Mouse (Mus musculus): Measurements from ENCODE around the gene Akt3. TPM values are rescaled to one million over a fixed set of nuclear protein-coding genes. Genes with fewer than 3 reads are reported as not detected.

Gene Akt3
- polyA plus RNA-seq, 2 experiments from 2014 or later = 4.2 to 4.8 TPM

GRCm38 (mm10) chr1:177046963-177047362 lies 211.0 kb downstream of the Akt3 start:
- ATAC-seq = no peak

- no peak for ATAC-seq
Observed at GRCm38 (mm10) chr1:177045885-177046284, 212.1 kb downstream of the Akt3 start.

GRCm38 (mm10) chr1:177040058-177040457 lies 217.9 kb downstream of the Akt3 start:
- no peak for ATAC-seq

- ATAC-seq = no peak
Observed at GRCm38 (mm10) chr1:177039093-177039674, 218.8 kb downstream of the Akt3 start.

- ATAC-seq = peak; percentile 14
Observed at GRCm38 (mm10) chr1:177038383-177038782, 219.6 kb downstream of the Akt3 start.

GRCm38 (mm10) chr1:177035460-177035859 lies 222.5 kb downstream of the Akt3 start:
- ATAC-seq = no peak

GRCm38 (mm10) chr1:177032233-177032632 lies 225.8 kb downstream of the Akt3 start:
- ATAC-seq = no peak

GRCm38 (mm10) chr1:177031196-177031595 lies 226.8 kb downstream of the Akt3 start:
- no peak for ATAC-seq

- no peak for ATAC-seq
Observed at GRCm38 (mm10) chr1:177030669-177031068, 227.3 kb downstream of the Akt3 start.

- no peak for ATAC-seq
Observed at GRCm38 (mm10) chr1:177029032-177029431, 229.0 kb downstream of the Akt3 start.

- ATAC-seq = no peak
Observed at GRCm38 (mm10) chr1:177027706-177028105, 230.3 kb downstream of the Akt3 start.

- no peak for ATAC-seq
Observed at GRCm38 (mm10) chr1:177022751-177023150, 235.3 kb downstream of the Akt3 start.

- no peak for ATAC-seq
Observed at GRCm38 (mm10) chr1:177019668-177020067, 238.3 kb downstream of the Akt3 start.

- no peak for ATAC-seq
Observed at GRCm38 (mm10) chr1:177018750-177019149, 239.3 kb downstream of the Akt3 start.

GRCm38 (mm10) chr1:177016729-177017128 lies 241.3 kb downstream of the Akt3 start:
- ATAC-seq = no peak

GRCm38 (mm10) chr1:177015917-177016316 lies 242.1 kb downstream of the Akt3 start:
- no peak for ATAC-seq

- no peak for ATAC-seq
Observed at GRCm38 (mm10) chr1:177014921-177015439, 243.0 kb downstream of the Akt3 start.

GRCm38 (mm10) chr1:177014346-177014745 lies 243.7 kb downstream of the Akt3 start:
- no peak for ATAC-seq

GRCm38 (mm10) chr1:177013776-177014175 lies 244.2 kb downstream of the Akt3 start:
- no peak for ATAC-seq

GRCm38 (mm10) chr1:177013313-177013712 lies 244.7 kb downstream of the Akt3 start:
- no peak for ATAC-seq

- no peak for ATAC-seq
Observed at GRCm38 (mm10) chr1:177012774-177013173, 245.2 kb downstream of the Akt3 start.

- ATAC-seq = no peak
Observed at GRCm38 (mm10) chr1:177011688-177012087, 246.3 kb downstream of the Akt3 start.

GRCm38 (mm10) chr1:177010607-177011302 lies 247.2 kb downstream of the Akt3 start:
- no peak for ATAC-seq

- ATAC-seq = no peak
Observed at GRCm38 (mm10) chr1:177010041-177010440, 248.0 kb downstream of the Akt3 start.

Data from activated CD4-positive, CD25-positive, alpha-beta regulatory T cell, adult 4 months (primary cell).